Mouse (Mus musculus): ENCODE data around the gene Mycbp2.

- no peak for TF ChIP-seq POLR2A (IDR thresholded peaks at IDR 0.05; ENCODE audit: borderline replicate concordance, extremely low read depth, low read depth, low read length)
- TF ChIP-seq CTCF (IDR thresholded peaks at IDR 0.05; ENCODE audit: insufficient read depth, low read length) = no peak
These were observed 1.1 kb downstream of the Mycbp2 start for GRCm38 (mm10) chr14:103345486-103345857.
